Mouse (Mus musculus) midbrain, embryonic 15.5 days (tissue): ENCODE results near the gene Psmc4. TPM values are rescaled to one million over a fixed set of nuclear protein-coding genes. Genes with fewer than 3 reads are reported as not detected.

Experiments
- ATAC-seq: fragments of 200-750 bp; cut with Nextera tagmentation; replicated peaks from 2 replicates; pipeline ENCODE4 v1.8.0; 2017; ENCODE audit warnings: moderate TSS enrichment
- H3K27ac ChIP-seq: fragments of 300-500 bp; sonication (generic); 2 replicates; pipeline ENCODE4 v1.5.1; 2015; ENCODE audit warnings: mild to moderate bottlenecking, inconsistent platforms
- H3K27me3 ChIP-seq: fragments of 300-500 bp; sonication (generic); replicated peaks from 2 replicates; pipeline ENCODE4 v1.6.1; 2015; ENCODE audit warnings: inconsistent platforms
- H3K36me3 ChIP-seq: fragments of 300-500 bp; sonication (generic); replicated peaks from 2 replicates; pipeline ENCODE4 v1.6.1; 2015; ENCODE audit warnings: inconsistent platforms
- H3K4me1 ChIP-seq: fragments of 300-500 bp; sonication (generic); 2 replicates; pipeline ENCODE4 v1.6.1; 2015; ENCODE audit warnings: inconsistent platforms
- H3K4me2 ChIP-seq: fragments of 300-500 bp; sonication (generic); 2 replicates; pipeline ENCODE4 v1.6.1; 2015; ENCODE audit warnings: inconsistent platforms, mild to moderate bottlenecking, moderate library complexity
- H3K4me3 ChIP-seq: fragments of 300-500 bp; sonication (generic); 2 replicates; pipeline ENCODE4 v1.5.1; 2015; ENCODE audit warnings: mild to moderate bottlenecking, inconsistent platforms
- H3K9ac ChIP-seq: fragments of 300-500 bp; sonication (generic); 2 replicates; pipeline ENCODE4 v1.6.1; 2015; ENCODE audit warnings: mild to moderate bottlenecking, inconsistent platforms
- H3K9me3 ChIP-seq: fragments of 300-500 bp; sonication (generic); 2 replicates; pipeline ENCODE4 v1.6.1; 2016; ENCODE audit warnings: inconsistent platforms
- WGBS: fragments of 180-500 bp; shearing (Covaris S2); methylation state at CpG from one replicate; pipeline ENCODE4 v1.1.7; 2015; ENCODE audit warnings: mixed read lengths; 5-methylcytosine and 5-hydroxymethylcytosine counted together
- polyA plus RNA-seq: library from polyadenylated mRNA; unstranded; fragments of >200 nt; fragmentation: Nextera tagmentation; extraction: Ambion mirVana; gene quantifications from 2 replicates; pipeline ENCODE4 v1.2.1, GENCODE M21; 2015

The Psmc4 gene
- polyA plus RNA-seq, 1 experiment from 2014 or later, result 296 TPM

GRCm38 (mm10) chr7:28044524-28044923 is 5.4 kb downstream of the Psmc4 start:
- no peak for ATAC-seq
- H3K36me3 ChIP-seq, result peaks cover 67% of the 10 kb centered on the region

GRCm38 (mm10) chr7:28014445-28014810 is 35.5 kb downstream of the Psmc4 start:
- ATAC-seq, result no peak; the same call in 1 of the 2 replicates
- H3K36me3 ChIP-seq, result peaks cover 4% of the 10 kb centered on the region; the same call in 1 of the 2 replicates
- H3K9ac ChIP-seq, result peak overlapping the region; percentile 74
- peak overlapping the region; percentile 59 for H3K4me2 ChIP-seq
- peak overlapping the region; percentile 65; the same call in 1 of the 2 replicates for H3K27ac ChIP-seq
- H3K4me1 ChIP-seq, result peaks cover 10% of the 10 kb centered on the region
- H3K27me3 ChIP-seq, result no peaks in the 10 kb centered on the region
- H3K4me3 ChIP-seq, result peak overlapping the region; percentile 64
- H3K9me3 ChIP-seq, result no peaks in the 10 kb centered on the region
- WGBS, result 20% methylated on average over 7 of the region's 7 CpGs

More at GRCm38 (mm10) chr7:28044524-28044923, 5.4 kb downstream of the Psmc4 start:
- peaks cover 10% of the 10 kb centered on the region for H3K4me1 ChIP-seq
- no peak overlapping the region for H3K27ac ChIP-seq
- H3K27me3 ChIP-seq, result no peaks in the 10 kb centered on the region
- H3K4me3 ChIP-seq, result no peak overlapping the region
- H3K9me3 ChIP-seq, result no peaks in the 10 kb centered on the region
- H3K4me2 ChIP-seq, result no peak overlapping the region
- 87% methylated on average over 4 of the region's 4 CpGs for WGBS
- no peak overlapping the region for H3K9ac ChIP-seq

- peak; percentile 95 for ATAC-seq
- Histone ChIP-seq H3K36me3 (peaks cover 8% of the 10 kb centered on the region; the same call in 1 of the 2 replicates), H3K9ac (peak within 1 kb of the TSS; percentile 74), H3K27ac (peak within 1 kb of the TSS; percentile 65), H3K4me1 (peaks cover 10% of the 10 kb centered on the region), H3K4me3 (peak within 1 kb of the TSS; percentile 64), H3K4me2 (peak within 1 kb of the TSS; percentile 59), H3K27me3 (no peaks in the 10 kb centered on the region), H3K9me3 (no peaks in the 10 kb centered on the region)
- WGBS, result under 1% methylated on average over 47 of the region's 47 CpGs
These were observed 36.1 kb downstream of the Psmc4 start, which contains the start of gene Zfp850 for GRCm38 (mm10) chr7:28013549-28014444. Gene Zfp850, minus strand, starts transcription at chr7:28014115.

- no peak for ATAC-seq
- Histone ChIP-seq H3K27ac (no peak overlapping the region), H3K9me3 (no peaks in the 10 kb centered on the region), H3K9ac (no peak overlapping the region), H3K36me3 (peaks cover 21% of the 10 kb centered on the region), H3K4me3 (no peak overlapping the region), H3K4me2 (no peak overlapping the region), H3K27me3 (no peaks in the 10 kb centered on the region), H3K4me1 (peaks cover 10% of the 10 kb centered on the region)
- 93% methylated on average over 3 of the region's 3 CpGs for WGBS
These were observed 39.6 kb downstream of the Psmc4 start for GRCm38 (mm10) chr7:28010271-28010670.

Other genes starting within 250 kb of the Psmc4 start
- 1.4 and 2.0 TPM in 2 replicates for gene Zfp626, start 242.9 kb downstream of the Psmc4 start, polyA plus RNA-seq
- gene Zfp59, start 211.5 kb downstream of the Psmc4 start, polyA plus RNA-seq, result 11.5 and 12.0 TPM in 2 replicates
- 1.2 and 1.5 TPM in 2 replicates for gene Zfp607a, start 192.6 kb downstream of the Psmc4 start, polyA plus RNA-seq
- 17.6 and 18.0 TPM in 2 replicates for gene Zfp974, start 120.6 kb downstream of the Psmc4 start, polyA plus RNA-seq
- gene Zfp780b, start 70.9 kb downstream of the Psmc4 start, polyA plus RNA-seq, result 36.0 and 38.8 TPM in 2 replicates
- 6.0 and 7.7 TPM in 2 replicates for gene Zfp850, start 36.0 kb downstream of the Psmc4 start, polyA plus RNA-seq
- 0.51 and 0.66 TPM in 2 replicates for gene Fcgbp, start 21.1 kb upstream of the Psmc4 start, polyA plus RNA-seq
- gene 9530053A07Rik, start 79.4 kb upstream of the Psmc4 start, polyA plus RNA-seq, result 0.05 and 0.06 TPM in 2 replicates
- gene Fbl, start 119.6 kb upstream of the Psmc4 start, polyA plus RNA-seq, result 75.6 and 78.4 TPM in 2 replicates
- 16.3 and 18.1 TPM in 2 replicates for gene Dyrk1b, start 129.4 kb upstream of the Psmc4 start, polyA plus RNA-seq
- 16.4 and 21.0 TPM in 2 replicates for gene Eid2, start 217.8 kb upstream of the Psmc4 start, polyA plus RNA-seq
- 44.1 and 45.1 TPM in 2 replicates for gene Eid2b, start 227.6 kb upstream of the Psmc4 start, polyA plus RNA-seq
- gene Selenov, start 241.1 kb upstream of the Psmc4 start, polyA plus RNA-seq, result 0.92 and 1.3 TPM in 2 replicates